Mouse (Mus musculus): ENCODE data around the gene Sync.
A peak's percentile ranks its signal among the peaks of the same experiment; 100 is the strongest.

Sync gene

GRCm38 (mm10) chr4:129287472-129287981, at the start of gene Sync:
Gene Sync (plus strand): TSS chr4:129287617.
- no peak for DNase-seq (ENCODE audit: low spot score)

- peak; percentile 76 for DNase-seq (ENCODE audit: low spot score)
These were observed 49.5 kb upstream of the Sync start for GRCm38 (mm10) chr4:129237843-129238441.

GRCm38 (mm10) chr4:129238579-129239016, 48.8 kb upstream of the Sync start:
- peak; percentile 42 for DNase-seq (ENCODE audit: low spot score)

DNA sequence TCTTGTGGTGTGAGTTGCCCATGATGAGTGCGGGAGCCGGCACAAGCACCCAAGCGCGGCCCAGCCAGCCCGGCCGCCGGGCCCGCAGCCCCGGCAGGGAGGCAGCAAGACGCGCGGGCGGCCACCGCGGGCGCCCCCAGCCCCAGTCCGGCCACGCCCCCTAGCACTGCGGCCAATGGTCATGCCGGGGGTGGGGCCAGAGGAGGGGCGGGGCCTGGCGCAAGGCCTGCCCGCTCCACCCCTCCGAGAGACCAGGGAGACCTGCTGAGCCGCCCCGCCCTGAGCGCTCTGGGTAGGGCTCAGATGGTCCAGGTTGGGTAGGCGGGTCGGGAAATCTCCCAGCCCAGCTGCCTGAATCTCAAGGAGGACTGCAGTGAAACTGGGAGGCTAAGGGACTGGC, 48.3 kb upstream of the Sync start:
- DNase-seq (ENCODE audit: low spot score) = peak; percentile 90

DNA sequence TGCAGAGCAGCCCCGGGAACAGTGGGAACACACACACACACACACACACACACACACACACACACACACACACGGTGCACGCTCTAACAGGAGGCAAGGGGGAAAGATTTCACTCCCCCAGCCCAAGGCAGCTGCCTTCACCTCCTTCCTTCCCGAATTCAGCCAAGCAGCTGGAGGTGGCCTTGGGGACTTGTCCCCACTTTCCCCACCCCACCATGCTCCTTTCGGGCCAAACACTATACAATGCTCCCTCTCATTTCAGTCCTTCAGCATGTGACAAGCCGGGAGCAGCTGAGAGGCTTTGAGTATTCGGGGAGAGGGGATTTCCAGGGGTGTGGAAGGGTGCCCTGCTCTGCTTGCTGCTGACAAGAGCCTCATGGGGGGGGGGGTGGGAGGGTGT, 45.5 kb upstream of the Sync start:
- no peak for DNase-seq (ENCODE audit: low spot score)

- DNase-seq (ENCODE audit: low spot score) = no peak
These were observed 45.1 kb upstream of the Sync start for GRCm38 (mm10) chr4:129242327-129242726.

- DNase-seq (ENCODE audit: low spot score) = peak; percentile 54
These were observed 44.7 kb upstream of the Sync start for GRCm38 (mm10) chr4:129242761-129243160.

DNA sequence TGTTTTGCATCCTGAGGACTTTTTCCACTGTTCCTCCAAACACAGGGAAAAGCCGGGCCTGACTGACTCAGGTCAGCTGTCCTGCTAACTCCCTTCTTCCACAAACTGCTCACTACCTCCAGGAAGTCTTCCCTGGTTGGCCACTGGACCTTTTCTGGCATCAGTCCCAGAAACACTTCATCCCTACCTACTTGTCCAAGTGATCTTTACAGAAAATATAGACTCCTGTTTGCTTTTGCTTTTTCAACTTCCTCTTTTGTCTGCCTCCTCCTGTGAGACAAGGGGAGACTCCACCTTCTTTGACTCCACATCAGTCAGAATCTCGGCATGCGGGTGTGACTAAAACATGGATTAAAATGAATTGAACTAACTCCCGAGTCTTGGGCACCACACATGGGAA, 42.6 kb upstream of the Sync start:
- no peak for DNase-seq (ENCODE audit: low spot score)

GRCm38 (mm10) chr4:129246360-129247301, 40.8 kb upstream of the Sync start:
- no peak for DNase-seq (ENCODE audit: low spot score)

GRCm38 (mm10) chr4:129247381-129248242, 39.8 kb upstream of the Sync start:
- DNase-seq (ENCODE audit: low spot score) = no peak

DNA sequence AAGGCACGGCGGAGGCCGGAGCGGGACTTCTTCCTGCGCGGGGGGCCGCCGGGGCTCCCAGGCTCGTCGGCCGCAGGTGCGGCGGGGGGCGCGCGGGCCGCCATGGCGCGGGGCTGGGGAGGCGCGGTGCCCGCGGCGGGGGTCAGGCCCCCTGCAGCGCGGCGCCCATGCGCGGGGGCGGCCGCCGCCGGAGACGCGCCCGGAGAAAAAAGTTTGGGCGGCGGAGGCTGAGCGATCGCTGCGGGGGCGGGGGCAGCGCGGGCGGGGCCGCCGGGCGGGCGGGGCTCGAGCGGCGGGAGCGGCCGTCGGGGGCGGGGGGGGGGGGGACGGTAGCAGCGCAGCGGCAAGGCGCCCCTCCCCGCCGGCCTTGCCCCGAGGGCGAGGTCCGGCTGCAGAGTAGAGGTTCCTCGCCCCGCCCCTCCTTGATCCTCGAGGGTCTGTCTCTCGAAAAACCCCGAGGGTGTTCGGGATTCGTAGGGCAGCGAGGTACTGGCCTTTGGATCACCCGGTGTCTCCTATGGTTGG, 39.1 kb upstream of the Sync start:
- peak; percentile 52 for DNase-seq (ENCODE audit: low spot score)

- DNase-seq (ENCODE audit: low spot score) = no peak
These were observed 38.1 kb upstream of the Sync start for GRCm38 (mm10) chr4:129249288-129249687.

DNA sequence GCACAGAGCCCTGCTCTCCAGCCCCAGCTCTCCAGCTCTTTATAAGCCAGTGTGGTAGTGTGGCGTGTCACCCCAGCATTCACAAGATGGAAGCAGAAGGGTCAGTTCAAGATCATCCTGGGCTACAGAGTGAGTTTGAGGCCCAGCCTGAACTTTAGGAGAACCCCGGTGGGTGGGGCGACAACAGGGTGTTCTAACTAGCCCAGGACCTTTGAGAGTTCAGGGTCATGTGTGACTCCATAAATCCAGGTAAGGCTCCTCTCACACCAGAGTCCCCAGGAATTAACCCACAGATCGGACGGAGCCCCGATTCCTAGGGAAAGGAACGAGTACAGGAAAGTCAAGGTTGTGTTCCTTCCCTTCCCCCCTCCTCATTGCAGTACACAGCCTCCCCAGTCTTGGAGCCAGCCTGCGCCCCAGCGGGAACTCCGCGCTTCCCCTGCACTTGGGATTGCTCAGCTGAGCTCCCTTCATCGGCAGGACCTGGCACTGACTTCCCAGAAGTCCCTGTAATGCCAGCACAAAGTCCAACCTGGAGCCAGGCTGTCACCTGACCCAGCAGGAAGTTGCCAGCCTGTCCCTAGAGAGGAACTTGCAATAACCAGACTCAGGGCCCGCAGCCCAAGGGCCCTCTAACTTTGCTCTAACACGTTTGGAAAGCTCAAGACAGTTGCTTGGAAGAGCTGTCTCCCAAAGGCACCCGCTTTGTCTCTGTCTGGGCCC, 36.5 kb upstream of the Sync start:
- peak; percentile 41 for DNase-seq (ENCODE audit: low spot score)

DNA sequence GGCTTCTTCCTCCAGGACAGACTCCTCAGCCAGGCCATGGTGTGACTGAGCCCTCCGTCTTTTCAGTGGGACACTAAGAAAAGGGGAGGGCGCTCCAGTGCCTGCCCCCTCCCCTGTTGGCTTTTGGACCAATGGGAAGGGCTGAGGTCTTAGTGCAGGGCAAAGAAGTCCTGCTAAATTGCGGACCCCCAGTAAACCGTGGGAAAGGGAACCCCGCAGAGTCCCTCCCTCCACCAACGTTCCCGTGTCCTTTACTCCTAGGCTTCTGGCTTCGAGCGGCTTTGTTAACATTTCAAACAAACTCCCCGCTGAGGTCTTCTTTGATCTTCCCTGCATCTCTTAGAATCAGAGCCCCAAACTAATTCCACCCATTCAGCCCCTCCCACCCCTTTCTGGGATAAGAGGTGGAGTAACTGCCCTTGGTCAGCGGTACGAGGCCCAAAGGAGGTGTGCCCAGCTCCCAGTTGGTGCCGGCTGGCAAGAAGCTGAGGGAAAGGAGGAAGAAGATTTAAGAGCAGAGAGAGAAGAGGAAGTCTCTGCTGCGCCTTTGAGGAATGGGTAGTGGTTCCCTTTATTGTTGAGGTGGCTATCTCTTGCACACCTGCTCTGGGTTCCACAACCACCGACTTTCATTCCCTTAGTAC, 35.8 kb upstream of the Sync start:
- peak; percentile 74 for DNase-seq (ENCODE audit: low spot score)

DNA sequence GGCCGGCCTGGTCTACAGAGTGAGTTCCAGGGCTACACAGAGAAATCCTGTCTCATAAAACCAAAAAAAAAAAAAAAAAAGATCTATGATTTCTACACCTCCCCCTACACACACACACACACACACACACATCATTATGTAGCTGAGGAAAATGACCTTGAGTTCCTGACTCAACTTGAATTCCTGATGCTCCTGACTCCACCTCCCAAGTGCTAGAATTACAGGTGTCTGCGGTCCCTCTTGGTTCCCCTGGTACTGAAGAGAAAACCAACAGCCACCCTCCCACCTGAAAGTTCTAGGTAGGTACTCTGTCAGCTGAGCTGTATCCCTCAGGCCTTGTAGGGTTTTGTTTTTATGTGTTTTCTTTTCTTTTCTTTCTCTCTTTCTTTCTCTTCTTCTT, 34.9 kb upstream of the Sync start:
- no peak for DNase-seq (ENCODE audit: low spot score)

DNA sequence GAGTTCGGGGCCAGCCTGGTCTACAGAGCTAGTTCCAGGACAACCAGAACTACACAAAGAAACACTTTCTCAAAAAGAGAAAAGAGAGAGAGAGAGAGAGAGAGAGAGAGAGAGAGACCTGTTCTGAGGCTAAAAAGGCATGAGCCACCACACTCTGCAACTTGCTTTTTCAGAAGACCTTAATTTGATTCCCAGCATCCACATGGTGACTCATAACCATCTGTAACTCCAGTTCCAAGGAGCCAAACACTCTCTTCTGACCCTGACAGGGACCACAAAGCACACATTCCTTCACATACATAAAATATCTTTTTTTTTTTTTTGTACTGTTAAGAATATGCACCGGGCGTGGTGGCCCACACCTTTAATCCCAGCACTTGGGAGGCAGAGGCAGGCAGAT, 32.8 kb upstream of the Sync start:
- DNase-seq (ENCODE audit: low spot score) = no peak

DNA sequence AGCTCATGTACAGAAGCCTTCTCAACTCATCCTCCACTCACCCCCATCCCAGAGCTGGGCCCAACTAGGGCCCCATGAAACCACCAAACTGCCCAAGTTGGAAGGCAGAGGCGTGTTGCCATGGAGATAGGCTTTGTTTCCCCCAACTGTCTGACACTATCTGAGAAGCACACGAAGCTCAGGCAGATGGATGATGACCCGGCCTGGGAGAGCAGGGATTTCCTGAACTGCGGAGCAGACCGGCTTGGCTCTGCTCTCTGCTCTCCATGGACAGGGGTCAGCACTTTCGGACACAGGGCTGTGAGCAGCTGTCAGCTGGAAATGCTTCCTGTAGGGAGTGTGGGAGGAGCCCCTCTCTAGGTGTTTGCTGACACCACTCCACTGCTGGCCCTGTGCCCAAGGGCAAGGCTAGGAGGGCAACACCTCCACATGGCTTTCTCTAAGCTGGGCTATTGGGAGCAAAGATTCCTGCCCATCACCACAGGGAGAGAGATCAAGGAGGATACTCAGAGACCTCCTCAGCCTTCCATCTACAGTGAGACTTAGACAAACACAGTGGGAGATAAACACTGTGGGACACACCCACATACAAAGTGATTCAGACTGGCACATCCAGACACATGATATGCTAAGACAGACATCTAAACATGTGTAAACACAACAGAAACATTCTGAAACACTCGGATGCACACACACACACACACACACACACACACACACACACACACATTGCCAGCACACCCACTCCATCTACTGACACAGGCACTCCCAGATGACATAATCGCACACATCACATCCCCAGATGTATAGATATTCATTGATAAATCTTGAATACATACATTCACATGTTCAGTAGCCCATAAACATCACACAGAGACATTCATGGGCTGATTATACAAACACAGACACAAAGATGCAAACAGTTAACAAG, 30.7 kb upstream of the Sync start:
- DNase-seq (ENCODE audit: low spot score) = peak; percentile 79

DNA sequence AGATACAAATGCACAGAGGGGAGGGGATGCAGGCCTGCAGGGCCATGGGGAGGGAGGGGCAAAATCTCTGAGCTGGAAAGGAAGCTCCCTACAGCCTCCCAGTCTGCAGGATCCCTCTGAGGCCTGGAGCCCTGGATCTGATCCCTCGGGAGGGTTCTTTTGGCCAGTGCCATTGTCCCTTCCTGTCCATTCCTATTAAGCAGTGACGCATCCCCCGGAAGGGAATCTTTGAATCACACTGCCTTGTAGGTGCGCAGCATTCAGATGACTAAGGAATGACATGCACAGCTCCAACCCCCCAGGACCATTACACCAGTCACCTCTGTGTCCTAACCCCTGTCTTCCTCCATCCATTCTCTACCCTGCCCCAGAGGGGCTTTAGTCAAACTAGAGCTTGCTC, 28.3 kb upstream of the Sync start:
- DNase-seq (ENCODE audit: low spot score) = no peak

- no peak for DNase-seq (ENCODE audit: low spot score)
These were observed 26.7 kb upstream of the Sync start for GRCm38 (mm10) chr4:129260678-129261077.

DNA sequence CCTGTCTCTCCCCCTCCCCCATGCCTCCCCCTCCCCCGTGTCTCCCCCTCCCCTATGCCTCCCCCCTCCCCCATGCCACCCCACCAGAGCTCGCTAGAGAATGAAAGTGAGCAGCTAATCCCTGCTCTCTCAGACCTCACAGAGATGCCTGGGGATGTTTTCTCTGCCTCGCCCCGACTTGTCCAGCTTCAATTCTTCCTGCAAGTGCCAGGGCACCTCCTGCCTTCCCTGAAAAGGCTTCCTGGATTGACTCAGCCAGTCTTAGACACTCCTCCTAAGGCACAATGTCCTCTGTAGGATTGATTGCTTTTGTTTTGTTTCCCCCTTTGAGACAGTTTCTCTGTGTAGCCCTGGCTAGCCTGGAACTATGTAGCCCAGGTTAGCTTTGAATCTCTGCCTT, 26.2 kb upstream of the Sync start, which contains the start of gene C77080:
C77080 (minus strand) TSS at position 209 of the 400 bp plus-strand sequence.
- no peak for DNase-seq (ENCODE audit: low spot score)
